Comparison of ENCODE assay signal across 34 mouse cellular contexts in the genomic region with DNA sequence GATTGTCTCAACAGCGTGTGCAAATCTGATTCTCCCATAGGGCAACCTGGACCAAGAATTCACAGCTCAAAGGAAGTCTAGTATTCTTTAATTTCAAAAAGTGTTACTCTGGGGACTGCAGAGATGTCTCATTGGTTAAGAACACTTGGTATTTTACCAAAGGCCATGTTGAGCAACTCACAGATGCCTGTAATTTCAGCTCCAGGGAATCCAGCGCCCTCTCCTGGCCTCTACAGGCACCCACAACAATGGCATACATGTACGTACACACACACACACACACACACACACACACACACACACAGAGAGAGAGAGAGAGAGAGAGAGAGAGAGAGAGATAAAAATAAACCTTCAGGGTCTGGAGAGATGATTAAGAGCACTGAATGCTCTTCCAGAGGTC. TPM values are rescaled to one million over a fixed set of nuclear protein-coding genes. Genes with fewer than 3 reads are reported as not detected.
A peak's percentile ranks its signal among the peaks of the same experiment; 100 is the strongest.
DNase-seq lines count a peak whose midpoint lies in the region; ATAC-seq and TF ChIP-seq lines count a peak whose summit lies in the region.
"Had no signal": no experiment of that assay in that cellular context is flagged by ENCODE, and none has a peak within 500 bp of the region (broad histone marks: within the 10 kb centered on the region; RNA-seq: fewer than 3 reads in every experiment).

No protein-coding gene starts in this region.

- no peak for TF ChIP-seq POLR2A in ES-Bruce4 (IDR thresholded peaks at IDR 0.05; ENCODE audit: insufficient read depth, low read length)
- no peak for TF ChIP-seq POLR2A in MEL (IDR thresholded peaks at IDR 0.05; ENCODE audit: control insufficient read depth in 1 of 2, insufficient read depth in 1 of 2, low read depth in 1 of 2, low read length in 2 of 2, poor library complexity in 1 of 2)
- TF ChIP-seq POLR2A in lung, adult 2 months (IDR thresholded peaks at IDR 0.05; ENCODE audit: borderline replicate concordance, extremely low read depth, low read depth, low read length), result no peak

- H3K9ac ChIP-seq in liver, postnatal 0 days (replicated peaks), result no peak overlapping the region
- no peak overlapping the region for H3K9ac ChIP-seq in liver, embryonic 12.5 days
- no peak overlapping the region for H3K9ac ChIP-seq in ES-Bruce4 (ENCODE audit: low read depth, poor library complexity, severe bottlenecking)
- H3K9ac ChIP-seq in MEL (ENCODE audit: control insufficient read depth, low read depth, low read length, poor library complexity, severe bottlenecking), result no peak overlapping the region
- H3K9ac ChIP-seq: embryonic facial prominence, embryonic 12.5 days; embryonic facial prominence, embryonic 15.5 days; forebrain, postnatal 0 days; heart, embryonic 13.5 days; hindbrain, embryonic 14.5 days had no signal

- no peak for TF ChIP-seq EP300 in liver, postnatal 0 days (IDR thresholded peaks at IDR 0.05; ENCODE audit: low read depth)
- TF ChIP-seq EP300 in ES-Bruce4 (IDR thresholded peaks at IDR 0.05; ENCODE audit: insufficient read depth, low read depth, low read length) (no peak), MEL (IDR thresholded peaks at IDR 0.05; ENCODE audit: low read depth in 1 of 2, low read length in 2 of 2) (no peak)

- H3K4me3 ChIP-seq in liver, postnatal 0 days (ENCODE audit: low read depth, low read length), result no peak overlapping the region
- no peak overlapping the region for H3K4me3 ChIP-seq in liver, embryonic 12.5 days
- H3K4me3 ChIP-seq in ES-Bruce4 (ENCODE audit: low read depth, low read length) (no peak overlapping the region), MEL (ENCODE audit: control insufficient read depth in 1 of 2, insufficient read depth in 1 of 2, low read depth in 2 of 2, low read length in 2 of 2) (no peak overlapping the region)
- H3K4me3 ChIP-seq in lung, adult 2 months (replicated peaks; ENCODE audit: extremely low read depth, low read depth, low read length), result no peak overlapping the region
- H3K4me3 ChIP-seq: embryonic facial prominence, embryonic 12.5 days; embryonic facial prominence, embryonic 15.5 days; heart, adult 2 months; heart, embryonic 10.5 days; heart, embryonic 13.5 days had no signal

- no peak overlapping the region for H3K27ac ChIP-seq in liver, postnatal 0 days (ENCODE audit: low read depth)
- H3K27ac ChIP-seq in liver, embryonic 12.5 days, result no peak overlapping the region
- no peak overlapping the region for H3K27ac ChIP-seq in ES-Bruce4 (ENCODE audit: insufficient read depth, low read length)
- no peak overlapping the region for H3K27ac ChIP-seq in MEL (ENCODE audit: control insufficient read depth, low read depth, low read length)
- H3K27ac ChIP-seq: embryonic facial prominence, embryonic 12.5 days; embryonic facial prominence, embryonic 15.5 days; heart, adult 2 months; heart, embryonic 10.5 days; heart, embryonic 13.5 days; hindbrain, embryonic 14.5 days; hindbrain, postnatal 0 days had no signal

- no peaks in the 10 kb centered on the region for H3K36me3 ChIP-seq in liver, postnatal 0 days (replicated peaks; ENCODE audit: insufficient read depth, low read length)
- no peaks in the 10 kb centered on the region for H3K36me3 ChIP-seq in liver, embryonic 12.5 days
- H3K36me3 ChIP-seq in ES-Bruce4 (ENCODE audit: control insufficient read depth, insufficient read depth, low read length, poor library complexity, severe bottlenecking) (no peaks in the 10 kb centered on the region), MEL (ENCODE audit: control insufficient read depth in 1 of 2, insufficient read depth in 2 of 2, low read length in 2 of 2) (peaks cover 0 to 3% of the 10 kb centered on the region in 2 experiments; a peak in 2 of 4 replicates)
- H3K36me3 ChIP-seq: embryonic facial prominence, embryonic 12.5 days; embryonic facial prominence, embryonic 15.5 days; heart, embryonic 10.5 days; heart, embryonic 13.5 days had no signal

- no peaks in the 10 kb centered on the region for H3K9me3 ChIP-seq in liver, postnatal 0 days (ENCODE audit: low read length)
- H3K9me3 ChIP-seq in liver, embryonic 12.5 days (replicated peaks), result no peaks in the 10 kb centered on the region
- H3K9me3 ChIP-seq in ES-Bruce4 (replicated peaks; ENCODE audit: control insufficient read depth, insufficient read depth, low read length, poor library complexity, severe bottlenecking), result no peaks in the 10 kb centered on the region
- H3K9me3 ChIP-seq in MEL (replicated peaks; ENCODE audit: insufficient read depth, low read length), result no peaks in the 10 kb centered on the region
- H3K9me3 ChIP-seq: embryonic facial prominence, embryonic 12.5 days; embryonic facial prominence, embryonic 15.5 days; heart, embryonic 10.5 days; heart, embryonic 13.5 days had no signal

- no peaks in the 10 kb centered on the region for H3K27me3 ChIP-seq in liver, postnatal 0 days (ENCODE audit: insufficient read depth, low read length)
- no peaks in the 10 kb centered on the region for H3K27me3 ChIP-seq in liver, embryonic 12.5 days (replicated peaks)
- no peaks in the 10 kb centered on the region for H3K27me3 ChIP-seq in ES-Bruce4 (ENCODE audit: control insufficient read depth, insufficient read depth, low read length, poor library complexity, severe bottlenecking)
- H3K27me3 ChIP-seq in MEL (ENCODE audit: control insufficient read depth in 1 of 2, insufficient read depth in 2 of 2, low read length in 2 of 2), result no peaks in the 10 kb centered on the region
- H3K27me3 ChIP-seq: embryonic facial prominence, embryonic 12.5 days; embryonic facial prominence, embryonic 15.5 days; heart, embryonic 13.5 days had no signal

- ATAC-seq in liver, postnatal 0 days, result no peak
- ATAC-seq in liver, embryonic 12.5 days, result no peak
- ATAC-seq: activated CD4-positive, CD25-positive, alpha-beta regulatory T cell, adult 4 months; CD4-positive, CD25-positive, alpha-beta regulatory T cell, adult 4 months; forebrain, embryonic 14.5 days; forebrain, postnatal 0 days; hindbrain, postnatal 0 days had no signal

- no peak for DNase-seq in liver, postnatal 0 days
- no peak for DNase-seq in MEL (ENCODE audit: low read depth, low spot score)
- peak; percentile 74 for DNase-seq in ZHBTc4 (ENCODE audit: low read depth, low spot score)
- no peak for DNase-seq in thymus, postnatal 4 days
- DNase-seq in lung, adult 2 months, result no peak
- DNase-seq in kidney, postnatal 14 days, result no peak
- DNase-seq: adrenal gland, postnatal 10 days; adrenal gland, postnatal 36 days; cerebellum, adult 11 months; cerebellum, adult 2 months; cerebellum, adult 9-11 months; cerebellum, postnatal 25 days; forebrain, postnatal 0 days; gastrocnemius, postnatal 36 days; heart, adult 2 months; heart, postnatal 14 days; heart, postnatal 4 days had no signal

- WGBS in liver, postnatal 0 days (ENCODE audit: insufficient replicate concordance), result 65% methylated on average over 3 of the region's 3 CpGs
- WGBS in liver, embryonic 12.5 days (ENCODE audit: insufficient replicate concordance), result 64% methylated on average over 3 of the region's 3 CpGs
- 74% methylated on average over 3 of the region's 3 CpGs for WGBS in lung, adult 2 months

- peak; percentile 21; the same call in 1 of the 2 replicates for TF ChIP-seq CTCF in liver, postnatal 0 days (IDR thresholded peaks at IDR 0.05; ENCODE audit: low read depth)
- peak; percentile 17 for TF ChIP-seq CTCF in ES-Bruce4 (IDR thresholded peaks at IDR 0.05; ENCODE audit: low read depth, low read length)
- TF ChIP-seq CTCF in MEL (IDR thresholded peaks at IDR 0.05 in 2 of 3, conservative IDR thresholded peaks at IDR 0.05 in 1 of 3; ENCODE audit: control insufficient read depth in 1 of 3, insufficient read depth in 1 of 3, low read depth in 2 of 3, low read length in 3 of 3, poor library complexity in 1 of 3, severe bottlenecking in 1 of 3), result peak in 2 of 3 experiments; percentile 19 to 25; a peak in 3 of 6 replicates
- TF ChIP-seq CTCF in lung, adult 2 months (IDR thresholded peaks at IDR 0.05; ENCODE audit: insufficient read depth, low read length), result no peak

- TF ChIP-seq RAD21 in MEL (IDR thresholded peaks at IDR 0.05; ENCODE audit: low read depth, low read length), result no peak

- H3K4me2 ChIP-seq in liver, postnatal 0 days (ENCODE audit: low read depth, low read length), result no peak overlapping the region
- H3K4me2 ChIP-seq in liver, embryonic 12.5 days, result no peak overlapping the region
- H3K4me2 ChIP-seq: embryonic facial prominence, embryonic 12.5 days; embryonic facial prominence, embryonic 15.5 days; heart, embryonic 13.5 days; hindbrain, embryonic 14.5 days had no signal

- no peaks in the 10 kb centered on the region for H3K4me1 ChIP-seq in liver, postnatal 0 days (ENCODE audit: insufficient read depth)
- no peaks in the 10 kb centered on the region for H3K4me1 ChIP-seq in liver, embryonic 12.5 days
- no peaks in the 10 kb centered on the region for H3K4me1 ChIP-seq in ES-Bruce4 (ENCODE audit: control insufficient read depth, insufficient read depth, low read length)
- peaks cover 0 to 9% of the 10 kb centered on the region in 2 experiments; a peak in 2 of 4 replicates for H3K4me1 ChIP-seq in MEL (ENCODE audit: control insufficient read depth in 1 of 2, insufficient read depth in 2 of 2, low read length in 2 of 2)
- no peaks in the 10 kb centered on the region; the same call in 1 of the 2 replicates for H3K4me1 ChIP-seq in lung, adult 2 months (ENCODE audit: control insufficient read depth, insufficient read depth, low read length)
- H3K4me1 ChIP-seq: embryonic facial prominence, embryonic 12.5 days; embryonic facial prominence, embryonic 15.5 days; heart, embryonic 10.5 days; heart, embryonic 13.5 days had no signal

- no peaks in the 10 kb centered on the region for H3K79me2 ChIP-seq in MEL (ENCODE audit: control insufficient read depth, insufficient read depth, low read length, poor library complexity)

RNA-seq across cellular contexts. Expression of gene Dnajb13, which starts 7.5 kb away (rescaled TPM):
- polyA plus RNA-seq in liver, postnatal 0 days (2015; fragmentation: Nextera tagmentation; extraction: Ambion mirVana), result 1.0 and 1.8 TPM in 2 replicates
- polyA plus RNA-seq in liver, embryonic 12.5 days (2016; fragmentation: Nextera tagmentation; extraction: Ambion mirVana), result 2.5 TPM in 2 replicates
- polyA plus RNA-seq in ES-Bruce4 (2011; ENCODE audit: insufficient read depth, insufficient read length, low read depth, missing spikeins), result 0.39 TPM in 1 of 2 replicates, not detected in the other
- total RNA-seq in MEL (2012; rRNA removed), result 2.0 and 2.2 TPM in 2 replicates
- polyA plus RNA-seq in MEL (2012; ENCODE audit: insufficient read depth in 1 of 2, insufficient read length in 2 of 2, low read depth in 1 of 2, low replicate concordance in 2 of 2, missing spikeins in 1 of 2), result 1 to 10 TPM in 1 of 2 experiments, not detected in 1; 3.6 TPM
- 8.3 and 15.2 TPM in 2 replicates for polyA plus RNA-seq in lung, adult 2 months (2012; rRNA removed)
- total RNA-seq: gastrocnemius, postnatal 36 days; granulocyte monocyte progenitor cell, adult 5-6 weeks; heart, adult 2 months; heart, postnatal 14 days; heart, postnatal 4 days had no signal

RNA-seq across cellular contexts. Expression of gene Coa4, which starts 14.6 kb away (rescaled TPM):
- polyA plus RNA-seq in liver, postnatal 0 days (2015; fragmentation: Nextera tagmentation; extraction: Ambion mirVana), result 11.9 and 12.4 TPM in 2 replicates
- polyA plus RNA-seq in liver, embryonic 12.5 days (2016; fragmentation: Nextera tagmentation; extraction: Ambion mirVana), result 15.1 and 18.1 TPM in 2 replicates
- polyA plus RNA-seq in ES-Bruce4 (2011; ENCODE audit: insufficient read depth, insufficient read length, low read depth, missing spikeins), result 9.2 and 14.6 TPM in 2 replicates
- total RNA-seq in MEL (2012; rRNA removed), result 6.1 and 8.1 TPM in 2 replicates
- 10 to 100 TPM in 1 of 2 experiments, not detected in 1; 13.8 TPM for polyA plus RNA-seq in MEL (2012; ENCODE audit: insufficient read depth in 1 of 2, insufficient read length in 2 of 2, low read depth in 1 of 2, low replicate concordance in 2 of 2, missing spikeins in 1 of 2)
- 8.5 and 9.0 TPM in 2 replicates for polyA plus RNA-seq in lung, adult 2 months (2012; rRNA removed)

RNA-seq across cellular contexts. Expression of gene Ucp2, which starts 29.1 kb away (rescaled TPM):
- polyA plus RNA-seq in liver, postnatal 0 days (2015; fragmentation: Nextera tagmentation; extraction: Ambion mirVana), result 530 and 545 TPM in 2 replicates
- 814 and 842 TPM in 2 replicates for polyA plus RNA-seq in liver, embryonic 12.5 days (2016; fragmentation: Nextera tagmentation; extraction: Ambion mirVana)
- 162 and 171 TPM in 2 replicates for polyA plus RNA-seq in ES-Bruce4 (2011; ENCODE audit: insufficient read depth, insufficient read length, low read depth, missing spikeins)
- total RNA-seq in MEL (2012; rRNA removed), result 139 and 156 TPM in 2 replicates
- 100 to 1,000 TPM in 1 of 2 experiments, not detected in 1; 724 TPM for polyA plus RNA-seq in MEL (2012; ENCODE audit: insufficient read depth in 1 of 2, insufficient read length in 2 of 2, low read depth in 1 of 2, low replicate concordance in 2 of 2, missing spikeins in 1 of 2)
- 467 and 695 TPM in 2 replicates for polyA plus RNA-seq in lung, adult 2 months (2012; rRNA removed)

RNA-seq across cellular contexts. Expression of gene Ucp3, which starts 49.4 kb away (rescaled TPM):
- polyA plus RNA-seq in liver, postnatal 0 days (2015; fragmentation: Nextera tagmentation; extraction: Ambion mirVana), result 0.08 and 0.21 TPM in 2 replicates
- polyA plus RNA-seq in liver, embryonic 12.5 days (2016; fragmentation: Nextera tagmentation; extraction: Ambion mirVana), result 0.10 TPM in 1 of 2 replicates, not detected in the other
- polyA plus RNA-seq in ES-Bruce4 (2011; ENCODE audit: insufficient read depth, insufficient read length, low read depth, missing spikeins) (not detected in 2 replicates), MEL (2012; ENCODE audit: insufficient read depth in 1 of 2, insufficient read length in 2 of 2, low read depth in 1 of 2, low replicate concordance in 2 of 2, missing spikeins in 1 of 2) (not detected)
- total RNA-seq in MEL (2012; rRNA removed), result 0.10 TPM in 1 of 2 replicates, not detected in the other
- polyA plus RNA-seq in lung, adult 2 months (2012; rRNA removed), result 5.0 and 7.8 TPM in 2 replicates
- total RNA-seq: common myeloid progenitor, adult 5-6 weeks; granulocyte monocyte progenitor cell, adult 5-6 weeks had no signal
- polyA plus RNA-seq: activated CD4-positive, CD25-positive, alpha-beta regulatory T cell, adult 4 months; C2C12; CD4-positive, CD25-positive, alpha-beta regulatory T cell, adult 4 months; embryonic facial prominence, embryonic 12.5 days; forebrain, embryonic 11.5 days; forebrain, embryonic 14.5 days; forebrain, postnatal 0 days; hindbrain, embryonic 11.5 days; hindbrain, embryonic 14.5 days; intestine, embryonic 14.5 days had no signal
